Mouse (Mus musculus) right cerebral cortex, postnatal 14 days (tissue): Measurements from ENCODE around the gene Vmn1r127.
"Not testable (repeated sequence)": the region's sequence is repeated elsewhere in the genome, so short reads cannot be mapped to it uniquely, and the experiment has no call there.

Experiments
- DNase-seq: peaks from one replicate; pipeline ENCODE4 v3.0.0; 2022

Gene Vmn1r127

GRCm38 (mm10) chr7:21319761-21320160, at the start of gene Vmn1r127:
Gene Vmn1r127, minus strand, starts transcription at chr7:21319861.
- DNase-seq = not testable (repeated sequence)

DNA sequence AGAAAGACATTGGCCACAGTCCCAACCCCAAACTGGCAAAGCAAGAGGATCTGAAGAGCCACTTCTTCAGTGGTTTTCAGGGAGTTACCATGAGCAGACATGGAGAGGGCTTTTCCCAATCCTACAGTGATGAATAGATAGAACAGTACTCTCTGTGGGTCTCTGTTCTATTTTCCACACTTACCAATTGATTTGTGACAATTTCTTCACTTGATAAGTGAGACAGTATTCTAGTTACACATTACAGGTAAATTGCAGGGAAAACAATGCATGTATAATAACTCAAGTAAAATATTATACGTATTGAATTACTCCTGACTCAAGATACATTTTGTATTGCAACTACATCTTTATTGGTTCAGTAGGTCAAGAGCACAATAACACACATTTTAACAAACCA, 41.5 kb upstream of the Vmn1r127 start, which contains the start of gene Vmn1r129:
Gene Vmn1r129 (minus strand): TSS at position 101 of the 400 bp plus-strand sequence.
- DNase-seq = not testable (repeated sequence)

GRCm38 (mm10) chr7:21349073-21349472, 29.4 kb upstream of the Vmn1r127 start, which contains the start of gene Vmn1r128:
Gene Vmn1r128, plus strand, starts transcription at chr7:21349373.
- DNase-seq = not testable (repeated sequence)

DNA sequence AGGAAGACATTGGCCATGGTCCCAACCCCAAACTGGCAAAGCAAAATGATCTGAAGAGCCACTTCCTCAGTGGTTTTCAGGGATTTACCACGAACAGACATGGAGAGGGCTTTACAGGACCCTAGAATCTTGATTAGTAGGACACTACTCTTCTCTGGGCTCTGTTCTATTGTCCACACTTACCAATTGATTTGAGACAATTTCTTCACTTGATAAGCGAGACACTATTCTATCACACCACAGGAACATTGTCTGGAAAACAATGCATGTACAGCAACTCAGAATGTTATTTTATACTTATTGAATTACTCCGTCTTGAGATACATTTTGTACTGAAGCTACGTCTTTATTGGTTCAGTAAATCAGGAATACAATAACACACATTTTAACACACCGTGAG, 18.3 kb downstream of the Vmn1r127 start, which contains the start of gene Vmn1r126:
Gene Vmn1r126 (minus strand): TSS at position 101 of the 400 bp plus-strand sequence.
- DNase-seq = not testable (repeated sequence)

DNA sequence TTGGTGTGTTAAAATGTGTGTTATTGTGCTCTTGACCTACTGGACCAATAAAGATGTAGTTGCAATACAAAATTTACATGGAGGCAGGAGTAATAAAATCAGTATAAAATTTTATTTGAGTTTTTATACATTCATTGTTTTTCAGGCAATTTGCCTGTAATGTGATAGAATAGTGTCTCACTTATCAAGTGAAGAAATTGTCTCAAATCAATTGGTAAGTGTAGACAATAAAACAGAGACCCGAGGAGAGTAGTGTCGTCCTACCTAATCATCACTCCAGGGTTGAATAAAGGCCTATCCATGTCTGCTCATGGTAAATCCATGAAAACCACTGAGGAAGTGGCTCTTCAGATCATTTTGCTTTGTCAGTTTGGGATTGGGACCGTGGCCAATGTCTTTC, 47.8 kb downstream of the Vmn1r127 start, which contains the start of gene Vmn1r125:
Gene Vmn1r125 (plus strand): TSS at position 301 of the 400 bp plus-strand sequence.
- not testable (repeated sequence) for DNase-seq
